Mouse (Mus musculus) MEL (cell line): ENCODE measurements around the gene Htr6. TPM values are rescaled to one million over a fixed set of nuclear protein-coding genes. Genes with fewer than 3 reads are reported as not detected.

Source experiments
- DNase-seq: peaks from one replicate; pipeline ENCODE4 v3.0.0; 2011; ENCODE audit warnings: low read depth, low spot score
- H3K27ac ChIP-seq: 2 replicates; pipeline ENCODE4 v1.5.1; 2012; ENCODE audit warnings: low read depth, mild to moderate bottlenecking, control low read depth, low read length, moderate library complexity; ENCODE audit not compliant: control insufficient read depth
- H3K27me3 ChIP-seq, 2 experiments: fragments of 150-350 bp in 1 of 2; sonication (generic) in 1 of 2; 2 replicates each; pipeline ENCODE4 v1.6.1; 2012; ENCODE audit warnings: low read length in 2 of 2, mild to moderate bottlenecking in 2 of 2, improper control_type of control experiment in 1 of 2, moderate library complexity in 1 of 2; ENCODE audit not compliant: insufficient read depth in 2 of 2, control insufficient read depth in 1 of 2
- H3K36me3 ChIP-seq, 2 experiments: 2 replicates each; pipeline ENCODE4 v1.6.1; 2012 to 2014; ENCODE audit warnings: low read length in 2 of 2, improper control_type of control experiment in 1 of 2, inconsistent platforms in 1 of 2, mild to moderate bottlenecking in 1 of 2; ENCODE audit not compliant: insufficient read depth in 2 of 2, control insufficient read depth in 1 of 2
- H3K4me1 ChIP-seq, 2 experiments: fragments of 150-350 bp in 1 of 2; sonication (generic) in 1 of 2; 2 replicates each; pipeline ENCODE4 v1.6.1; 2012; ENCODE audit warnings: low read length in 2 of 2, improper control_type of control experiment in 1 of 2, mild to moderate bottlenecking in 1 of 2; ENCODE audit not compliant: insufficient read depth in 2 of 2, control insufficient read depth in 1 of 2
- H3K4me3 ChIP-seq, 2 experiments: fragments of 150-350 bp in 1 of 2; sonication (generic) in 1 of 2; 2 replicates each; pipeline ENCODE4 v1.5.1; 2012; ENCODE audit warnings: low read depth in 2 of 2, low read length in 2 of 2, mild to moderate bottlenecking in 2 of 2, moderate library complexity in 2 of 2, control low read depth in 1 of 2, improper control_type of control experiment in 1 of 2; ENCODE audit not compliant: control insufficient read depth in 1 of 2, insufficient read depth in 1 of 2
- H3K79me2 ChIP-seq: 2 replicates; pipeline ENCODE4 v1.6.1; 2012; ENCODE audit warnings: mild to moderate bottlenecking, low read length, moderate library complexity; ENCODE audit not compliant: control insufficient read depth, poor library complexity, insufficient read depth
- H3K9ac ChIP-seq: 2 replicates; pipeline ENCODE4 v1.6.1; 2012; ENCODE audit warnings: low read depth, mild to moderate bottlenecking, control low read depth, low read length, moderate library complexity; ENCODE audit not compliant: control insufficient read depth, poor library complexity, severe bottlenecking
- H3K9me3 ChIP-seq: fragments of 150-350 bp; sonication (generic); replicated peaks from 2 replicates; pipeline ENCODE4 v1.6.1; 2012; ENCODE audit warnings: mild to moderate bottlenecking, low read length, improper control_type of control experiment, moderate library complexity; ENCODE audit not compliant: insufficient read depth
- BHLHE40 ChIP-seq: IDR thresholded peaks from 2 replicates; pipeline ENCODE4 v1.6.1; 2012; ENCODE audit warnings: low read depth, mild to moderate bottlenecking, inconsistent platforms, low read length, improper control_type of control experiment, borderline replicate concordance
- CHD2 ChIP-seq: IDR thresholded peaks from 2 replicates; pipeline ENCODE4 v1.6.1; 2011; ENCODE audit warnings: low read length, improper control_type of control experiment
- CTCF ChIP-seq, 3 experiments: IDR thresholded peaks in 2 of 3; conservative IDR thresholded peaks in 1 of 3; 2 replicates each; pipeline ENCODE4 v1.5.1; 2011 to 2012; ENCODE audit warnings: low read length in 3 of 3, low read depth in 2 of 3, mild to moderate bottlenecking in 2 of 3, improper control_type of control experiment in 1 of 3, inconsistent platforms in 1 of 3, mixed read lengths in 1 of 3, moderate library complexity in 1 of 3; ENCODE audit not compliant: control insufficient read depth in 1 of 3, insufficient read depth in 1 of 3, poor library complexity in 1 of 3, severe bottlenecking in 1 of 3
- GATA1 ChIP-seq: IDR thresholded peaks from 2 replicates; pipeline ENCODE4 v1.6.1; 2011; ENCODE audit warnings: low read depth, low read length, improper control_type of control experiment
- HCFC1 ChIP-seq: IDR thresholded peaks from 2 replicates; pipeline ENCODE4 v1.6.1; 2012; ENCODE audit warnings: low read depth, mild to moderate bottlenecking, inconsistent platforms, low read length, improper control_type of control experiment, moderate library complexity
- JUND ChIP-seq: IDR thresholded peaks from 2 replicates; pipeline ENCODE4 v1.6.1; 2011; ENCODE audit warnings: low read depth, mild to moderate bottlenecking, improper control_type of control experiment, low read length
- MAFK ChIP-seq: IDR thresholded peaks from 2 replicates; pipeline ENCODE4 v1.6.1; 2011; ENCODE audit warnings: low read depth, mild to moderate bottlenecking, low read length, improper control_type of control experiment, borderline replicate concordance
- MAX ChIP-seq: IDR thresholded peaks from 2 replicates; pipeline ENCODE4 v1.6.1; 2011; ENCODE audit warnings: low read length, improper control_type of control experiment
- MAZ ChIP-seq: IDR thresholded peaks from 2 replicates; pipeline ENCODE4 v1.6.1; 2012; ENCODE audit warnings: low read depth, mild to moderate bottlenecking, inconsistent platforms, low read length, improper control_type of control experiment
- MEF2A ChIP-seq: IDR thresholded peaks from 2 replicates; pipeline ENCODE4 v1.6.1; 2014; ENCODE audit warnings: low read depth, mild to moderate bottlenecking, inconsistent platforms, low read length, improper control_type of control experiment; ENCODE audit not compliant: poor library complexity, insufficient replicate concordance, severe bottlenecking; ENCODE audit errors: extremely low read depth
- MXI1 ChIP-seq: IDR thresholded peaks from 2 replicates; pipeline ENCODE4 v1.6.1; 2011; ENCODE audit warnings: mild to moderate bottlenecking, low read depth, low read length, improper control_type of control experiment
- MYB ChIP-seq: IDR thresholded peaks from 2 replicates; pipeline ENCODE4 v1.6.1; 2011; ENCODE audit warnings: mild to moderate bottlenecking, low read depth, low read length, improper control_type of control experiment
- NELFE ChIP-seq: IDR thresholded peaks from 2 replicates; pipeline ENCODE4 v1.6.1; 2011; ENCODE audit warnings: low read depth, low read length, improper control_type of control experiment
- NRF1 ChIP-seq: IDR thresholded peaks from 2 replicates; pipeline ENCODE4 v1.6.1; 2014; ENCODE audit warnings: low read depth, mild to moderate bottlenecking, inconsistent platforms, low read length, improper control_type of control experiment, moderate library complexity; ENCODE audit not compliant: poor library complexity, insufficient read depth, severe bottlenecking
- POLR2A ChIP-seq, 2 experiments: IDR thresholded peaks; 2 replicates each; pipeline ENCODE4 v1.6.1; 2011 to 2012; ENCODE audit warnings: low read length in 2 of 2, mild to moderate bottlenecking in 2 of 2, control low read depth in 1 of 2, improper control_type of control experiment in 1 of 2, low read depth in 1 of 2, moderate library complexity in 1 of 2; ENCODE audit not compliant: control insufficient read depth in 1 of 2, insufficient read depth in 1 of 2, poor library complexity in 1 of 2
- POLR2AphosphoS2 ChIP-seq: IDR thresholded peaks from 2 replicates; pipeline ENCODE4 v1.6.1; 2011; ENCODE audit warnings: low read length, improper control_type of control experiment
- POLR2AphosphoS5 ChIP-seq: IDR thresholded peaks from 2 replicates; pipeline ENCODE4 v1.6.1; 2012; ENCODE audit warnings: low read depth, borderline replicate concordance, mild to moderate bottlenecking, inconsistent platforms, low read length, moderate library complexity, mixed read lengths
- RAD21 ChIP-seq: IDR thresholded peaks from 2 replicates; pipeline ENCODE4 v1.6.1; 2011; ENCODE audit warnings: mild to moderate bottlenecking, low read depth, low read length, improper control_type of control experiment
- SIN3A ChIP-seq: IDR thresholded peaks from 2 replicates; pipeline ENCODE4 v1.6.1; 2012; ENCODE audit warnings: low read length, improper control_type of control experiment, inconsistent platforms
- SMC3 ChIP-seq: IDR thresholded peaks from 2 replicates; pipeline ENCODE4 v1.6.1; 2011; ENCODE audit warnings: low read depth, low read length, improper control_type of control experiment
- TAL1 ChIP-seq: IDR thresholded peaks from 2 replicates; pipeline ENCODE4 v1.6.1; 2012; ENCODE audit warnings: mild to moderate bottlenecking, inconsistent platforms, low read length, moderate library complexity, mixed read lengths
- TCF12 ChIP-seq: IDR thresholded peaks from 2 replicates; pipeline ENCODE4 v1.6.1; 2014; ENCODE audit warnings: low read depth, mild to moderate bottlenecking, inconsistent platforms, low read length, improper control_type of control experiment, moderate library complexity
- ZC3H11A ChIP-seq: IDR thresholded peaks from 2 replicates; pipeline ENCODE4 v1.6.1; 2012; ENCODE audit warnings: low read depth, mild to moderate bottlenecking, inconsistent platforms, low read length, improper control_type of control experiment
- ZNF384 ChIP-seq: IDR thresholded peaks from 2 replicates; pipeline ENCODE4 v1.6.1; 2012; ENCODE audit warnings: low read depth, mild to moderate bottlenecking, inconsistent platforms, low read length, improper control_type of control experiment
- polyA plus RNA-seq, 2 experiments: library from polyadenylated mRNA; stranded (reverse) in 1 of 2; unstranded in 1 of 2; fragments of >175 nt in 1 of 2; fragments of >200 nt in 1 of 2; gene quantifications; 2 replicates each; pipeline versions ENCODE4 v1.2.1 to v1.2.4; 2012; ENCODE audit warnings: low replicate concordance in 2 of 2, low read depth in 1 of 2; ENCODE audit not compliant: insufficient read length in 2 of 2, insufficient read depth in 1 of 2, missing spikeins in 1 of 2
- total RNA-seq: library from RNA; depleted of rRNA; stranded (reverse); fragments of 300-350 nt; gene quantifications from 2 replicates; pipeline ENCODE4 v1.2.3, GENCODE M21; 2012

Gene Htr6
- total and polyA plus RNA-seq, 3 experiments: 0.08 TPM; not detected in 2

GRCm38 (mm10) chr4:139032521-139032920 is 42.8 kb downstream of the Htr6 start:
- Histone ChIP-seq H3K9ac (no peak overlapping the region), H3K9me3 (no peaks in the 10 kb centered on the region), H3K27ac (no peak overlapping the region), H3K27me3 (no peaks in the 10 kb centered on the region), H3K36me3 (no peaks in the 10 kb centered on the region), H3K4me3 (no peak overlapping the region), H3K79me2 (no peaks in the 10 kb centered on the region), H3K4me1 (no peaks in the 10 kb centered on the region)
- TF ChIP-seq MXI1: no peak
- TF ChIP-seq TAL1: no peak
- TF ChIP-seq BHLHE40: no peak
- no peak for DNase-seq

- Histone ChIP-seq H3K79me2 (no peaks in the 10 kb centered on the region), H3K36me3 (no peaks in the 10 kb centered on the region), H3K4me3 (no peak overlapping the region), H3K27ac (no peak overlapping the region), H3K9ac (no peak overlapping the region), H3K4me1 (no peaks in the 10 kb centered on the region), H3K27me3 (no peaks in the 10 kb centered on the region), H3K9me3 (no peaks in the 10 kb centered on the region)
- no peak for TF ChIP-seq HCFC1
- TF ChIP-seq MAX: no peak
- TF ChIP-seq JUND: no peak
- TF ChIP-seq MAFK: no peak
- TF ChIP-seq ZNF384: no peak
- TF ChIP-seq NELFE: no peak
- no peak for TF ChIP-seq ZC3H11A
- TF ChIP-seq GATA1: no peak
- TF ChIP-seq SIN3A: no peak
- TF ChIP-seq TCF12: no peak
- TF ChIP-seq CHD2: no peak
- no peak for DNase-seq
Measured at GRCm38 (mm10) chr4:139030675-139031074, 44.7 kb downstream of the Htr6 start.

- Histone ChIP-seq H3K27ac (no peak overlapping the region), H3K4me3 (no peak overlapping the region), H3K9ac (no peak overlapping the region), H3K27me3 (no peaks in the 10 kb centered on the region), H3K79me2 (no peaks in the 10 kb centered on the region), H3K9me3 (no peaks in the 10 kb centered on the region), H3K4me1 (peaks cover 0 to 15% of the 10 kb centered on the region in 2 experiments; a peak in 2 of 4 replicates), H3K36me3 (peaks cover 0 to 10% of the 10 kb centered on the region in 2 experiments; a peak in 3 of 4 replicates)
- DNase-seq: no peak
- TF ChIP-seq ZNF384 (no peak), CHD2 (no peak), MAZ (no peak), ZC3H11A (no peak), MEF2A (no peak), MYB (no peak), NRF1 (no peak), SMC3 (no peak), TCF12 (no peak), MAX (no peak), RAD21 (no peak), CTCF (IDR thresholded peaks at IDR 0.05 in 2 of 3, conservative IDR thresholded peaks at IDR 0.05 in 1 of 3; ENCODE audit: control insufficient read depth in 1 of 3, insufficient read depth in 1 of 3, low read depth in 2 of 3, low read length in 3 of 3, poor library complexity in 1 of 3, severe bottlenecking in 1 of 3) (no peak), SIN3A (no peak), GATA1 (no peak), POLR2A (IDR thresholded peaks at IDR 0.05; ENCODE audit: control insufficient read depth in 1 of 2, insufficient read depth in 1 of 2, low read depth in 1 of 2, low read length in 2 of 2, poor library complexity in 1 of 2) (no peak), POLR2AphosphoS2 (no peak), POLR2AphosphoS5 (no peak), NELFE (no peak)
Measured at GRCm38 (mm10) chr4:139024379-139024778, 51.0 kb downstream of the Htr6 start.
